Mouse (Mus musculus) cortical plate, adult 2 months (tissue): ENCODE results near the gene Oprm1.

Experiments used
- CTCF ChIP-seq: fragments of 200-500 bp; IDR thresholded peaks from 2 replicates; pipeline ENCODE4 v1.5.1; 2011; ENCODE audit warnings: mild to moderate bottlenecking, control low read depth, low read length; ENCODE audit not compliant: insufficient read depth; ENCODE audit errors: extremely low read depth
- POLR2A ChIP-seq: fragments of 200-500 bp; IDR thresholded peaks from 2 replicates; pipeline ENCODE4 v1.6.1; 2011; ENCODE audit warnings: mild to moderate bottlenecking, low read length, control low read depth; ENCODE audit not compliant: insufficient read depth; ENCODE audit errors: extremely low read depth

DNA sequence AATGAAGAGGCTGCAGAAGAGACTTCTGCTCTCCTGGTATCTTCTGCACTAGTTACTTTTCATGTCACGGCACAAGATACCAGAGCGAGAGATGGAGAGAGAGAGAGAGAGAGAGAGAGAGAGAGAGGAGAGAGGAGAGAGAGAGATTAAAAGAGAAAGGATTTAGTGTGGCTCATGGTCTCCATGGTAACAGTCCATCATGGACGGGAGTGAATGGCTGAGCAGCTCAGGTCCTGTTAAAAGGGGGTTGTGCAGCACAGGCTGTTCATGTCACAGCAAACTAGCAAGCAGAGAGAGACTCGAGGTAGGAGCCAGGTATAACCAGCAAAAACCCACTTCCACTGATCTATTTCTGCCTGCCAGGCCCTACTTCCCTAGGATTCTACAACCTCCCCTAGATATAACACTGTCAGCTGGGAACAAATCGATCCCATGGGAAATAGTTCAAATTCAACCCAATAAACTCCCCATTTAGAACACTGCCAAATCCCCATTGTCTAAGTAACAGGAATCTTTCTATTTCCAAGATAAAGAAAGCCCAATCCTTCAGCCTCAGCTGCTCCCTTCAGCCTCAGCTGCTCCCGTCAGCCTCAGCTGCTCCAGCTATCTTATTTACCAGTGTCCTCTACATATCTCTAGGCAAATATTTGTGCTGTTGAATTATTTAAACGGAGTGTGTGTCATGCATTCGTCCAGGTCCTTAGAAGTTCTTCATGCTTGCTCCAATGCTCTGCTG lies 312.0 kb downstream of the Oprm1 start:
- TF ChIP-seq POLR2A, result no peak
- no peak for TF ChIP-seq CTCF
